Mouse (Mus musculus): ENCODE results near the gene Spata45. TPM values are rescaled to one million over a fixed set of nuclear protein-coding genes. Genes with fewer than 3 reads are reported as not detected.
A peak's percentile ranks its signal among the peaks of the same experiment; 100 is the strongest.

Gene Spata45
- polyA plus RNA-seq, 1 experiment from 2014 or later: not detected

GRCm38 (mm10) chr1:191045264-191045663 is 8.8 kb downstream of the Spata45 start:
- no peak overlapping the region for H3K4me3 ChIP-seq
- H3K9ac ChIP-seq: no peak overlapping the region
- no peak overlapping the region for H3K27ac ChIP-seq
- no peaks in the 10 kb centered on the region for H3K4me1 ChIP-seq
- H3K9me3 ChIP-seq: no peaks in the 10 kb centered on the region
- WGBS: 90% methylated on average over 2 of the region's 2 CpGs
- no peak for ATAC-seq (ENCODE audit: insufficient number of reproducible peaks, low FRiP score, low TSS enrichment, low read depth)
- no peaks in the 10 kb centered on the region for H3K36me3 ChIP-seq
- no peaks in the 10 kb centered on the region for H3K27me3 ChIP-seq
- no peak overlapping the region for H3K4me2 ChIP-seq

- Histone ChIP-seq H3K4me1 (no peaks in the 10 kb centered on the region), H3K27ac (no peak overlapping the region), H3K36me3 (no peaks in the 10 kb centered on the region), H3K4me2 (no peak overlapping the region), H3K9me3 (no peaks in the 10 kb centered on the region), H3K4me3 (no peak overlapping the region), H3K9ac (no peak overlapping the region), H3K27me3 (no peaks in the 10 kb centered on the region)
- ATAC-seq (ENCODE audit: insufficient number of reproducible peaks, low FRiP score, low TSS enrichment, low read depth): no peak
- WGBS: 76% methylated on average over 7 of the region's 7 CpGs
Observed at GRCm38 (mm10) chr1:191046231-191046824, 9.9 kb downstream of the Spata45 start.

- Histone ChIP-seq H3K9ac (no peak overlapping the region), H3K36me3 (0 out of 2 replicates have a peak, but pooled peaks cover 3% of the 10 kb centered on the region), H3K27me3 (no peaks in the 10 kb centered on the region)
Observed at GRCm38 (mm10) chr1:191053555-191053954, 17.1 kb downstream of the Spata45 start.

GRCm38 (mm10) chr1:191054870-191055532 is 18.6 kb downstream of the Spata45 start:
- Histone ChIP-seq H3K9me3 (no peaks in the 10 kb centered on the region), H3K9ac (no peak overlapping the region), H3K27me3 (no peaks in the 10 kb centered on the region), H3K4me2 (no peak overlapping the region), H3K27ac (no peak overlapping the region), H3K4me1 (no peaks in the 10 kb centered on the region), H3K36me3 (0 out of 2 replicates have a peak, but pooled peaks cover 3% of the 10 kb centered on the region), H3K4me3 (no peak overlapping the region)
- ATAC-seq (ENCODE audit: insufficient number of reproducible peaks, low FRiP score, low TSS enrichment, low read depth): no peak
- WGBS: 73% methylated on average over 8 of the region's 8 CpGs

More at GRCm38 (mm10) chr1:191053555-191053954, 17.1 kb downstream of the Spata45 start:
- Histone ChIP-seq H3K4me3 (no peak overlapping the region), H3K4me2 (no peak overlapping the region), H3K9me3 (no peaks in the 10 kb centered on the region), H3K27ac (no peak overlapping the region), H3K4me1 (no peaks in the 10 kb centered on the region)
- ATAC-seq (ENCODE audit: insufficient number of reproducible peaks, low FRiP score, low TSS enrichment, low read depth): no peak
- 71% methylated on average over 3 of the region's 3 CpGs for WGBS

- no peaks in the 10 kb centered on the region for H3K9me3 ChIP-seq
- WGBS: 72% methylated on average over 2 of the region's 2 CpGs
- no peaks in the 10 kb centered on the region for H3K4me1 ChIP-seq
- 0 out of 2 replicates have a peak, but pooled peaks cover 3% of the 10 kb centered on the region for H3K36me3 ChIP-seq
- H3K4me2 ChIP-seq: no peak overlapping the region
- no peak overlapping the region for H3K9ac ChIP-seq
- H3K4me3 ChIP-seq: no peak overlapping the region
- H3K27ac ChIP-seq: no peak overlapping the region
- ATAC-seq (ENCODE audit: insufficient number of reproducible peaks, low FRiP score, low TSS enrichment, low read depth): no peak
- H3K27me3 ChIP-seq: no peaks in the 10 kb centered on the region
Observed at GRCm38 (mm10) chr1:191055533-191055873, 19.1 kb downstream of the Spata45 start.

- ATAC-seq (ENCODE audit: insufficient number of reproducible peaks, low FRiP score, low TSS enrichment, low read depth): no peak
- Histone ChIP-seq H3K27me3 (no peaks in the 10 kb centered on the region), H3K4me3 (no peak overlapping the region), H3K9ac (no peak overlapping the region), H3K36me3 (0 out of 2 replicates have a peak, but pooled peaks cover 3% of the 10 kb centered on the region), H3K4me1 (0 out of 2 replicates have a peak, but pooled peaks cover 8% of the 10 kb centered on the region), H3K9me3 (no peaks in the 10 kb centered on the region), H3K4me2 (no peak overlapping the region), H3K27ac (no peak overlapping the region)
- 63% methylated on average over 3 of the region's 3 CpGs for WGBS
Observed at GRCm38 (mm10) chr1:191057461-191057860, 21.0 kb downstream of the Spata45 start.

- Histone ChIP-seq H3K27me3 (no peaks in the 10 kb centered on the region), H3K9ac (peak overlapping the region; percentile 74), H3K4me1 (peaks cover 16% of the 10 kb centered on the region), H3K27ac (peak overlapping the region; percentile 51), H3K9me3 (no peaks in the 10 kb centered on the region), H3K4me2 (peak overlapping the region; percentile 77), H3K36me3 (peaks cover 15% of the 10 kb centered on the region; the same call in 1 of the 2 replicates), H3K4me3 (peak overlapping the region; percentile 83)
- ATAC-seq (ENCODE audit: insufficient number of reproducible peaks, low FRiP score, low TSS enrichment, low read depth): no peak
- 1% methylated on average over 15 of the region's 15 CpGs for WGBS
Observed at GRCm38 (mm10) chr1:191062241-191062780, 25.9 kb downstream of the Spata45 start.

GRCm38 (mm10) chr1:191062781-191063485 is 26.5 kb downstream of the Spata45 start, which contains the start of the genes Tatdn3 and Nsl1:
Gene Tatdn3, minus strand, starts transcription at chr1:191062932.
Gene Nsl1, plus strand, starts transcription at chr1:191063012.
- ATAC-seq (ENCODE audit: insufficient number of reproducible peaks, low FRiP score, low TSS enrichment, low read depth): peak; percentile 82
- no peaks in the 10 kb centered on the region for H3K27me3 ChIP-seq
- H3K9me3 ChIP-seq: no peaks in the 10 kb centered on the region
- H3K4me3 ChIP-seq: peak within 1 kb of the TSS; percentile 83
- peaks cover 16% of the 10 kb centered on the region for H3K4me1 ChIP-seq
- peak within 1 kb of the TSS; percentile 51 for H3K27ac ChIP-seq
- H3K4me2 ChIP-seq: peak within 1 kb of the TSS; percentile 77
- WGBS: under 1% methylated on average over 56 of the region's 56 CpGs
- peak within 1 kb of the TSS; percentile 74 for H3K9ac ChIP-seq
- H3K36me3 ChIP-seq: peaks cover 20% of the 10 kb centered on the region; the same call in 1 of the 2 replicates

- H3K4me2 ChIP-seq: peak overlapping the region; percentile 77
- H3K4me3 ChIP-seq: peak overlapping the region; percentile 83
- no peak overlapping the region for H3K9ac ChIP-seq
- peaks cover 27% of the 10 kb centered on the region for H3K36me3 ChIP-seq
- H3K9me3 ChIP-seq: no peaks in the 10 kb centered on the region
- 56% methylated on average over 9 of the region's 9 CpGs for WGBS
- no peaks in the 10 kb centered on the region for H3K27me3 ChIP-seq
- H3K4me1 ChIP-seq: peaks cover 16% of the 10 kb centered on the region
- H3K27ac ChIP-seq: no peak overlapping the region
- ATAC-seq (ENCODE audit: insufficient number of reproducible peaks, low FRiP score, low TSS enrichment, low read depth): no peak
Observed at GRCm38 (mm10) chr1:191063700-191064099, 27.3 kb downstream of the Spata45 start.

- Histone ChIP-seq H3K9me3 (no peaks in the 10 kb centered on the region), H3K4me1 (peaks cover 16% of the 10 kb centered on the region), H3K4me3 (no peak overlapping the region), H3K27me3 (no peaks in the 10 kb centered on the region), H3K9ac (no peak overlapping the region), H3K4me2 (no peak overlapping the region), H3K27ac (no peak overlapping the region), H3K36me3 (peaks cover 36% of the 10 kb centered on the region)
- no peak for ATAC-seq (ENCODE audit: insufficient number of reproducible peaks, low FRiP score, low TSS enrichment, low read depth)
- WGBS: 92% methylated on average over 2 of the region's 2 CpGs
Observed at GRCm38 (mm10) chr1:191064535-191064934, 28.1 kb downstream of the Spata45 start.

- peaks cover 16% of the 10 kb centered on the region for H3K4me1 ChIP-seq
- 82% methylated on average over 4 of the region's 4 CpGs for WGBS
- no peak overlapping the region for H3K4me3 ChIP-seq
- H3K36me3 ChIP-seq: peaks cover 42% of the 10 kb centered on the region
- no peak for ATAC-seq (ENCODE audit: insufficient number of reproducible peaks, low FRiP score, low TSS enrichment, low read depth)
- no peak overlapping the region for H3K4me2 ChIP-seq
- H3K9me3 ChIP-seq: no peaks in the 10 kb centered on the region
- H3K9ac ChIP-seq: no peak overlapping the region
- H3K27me3 ChIP-seq: no peaks in the 10 kb centered on the region
- no peak overlapping the region for H3K27ac ChIP-seq
Observed at GRCm38 (mm10) chr1:191065188-191065587, 28.7 kb downstream of the Spata45 start.
